Comparison of ENCODE assay signal across 8 mouse cellular contexts in the genomic region with DNA sequence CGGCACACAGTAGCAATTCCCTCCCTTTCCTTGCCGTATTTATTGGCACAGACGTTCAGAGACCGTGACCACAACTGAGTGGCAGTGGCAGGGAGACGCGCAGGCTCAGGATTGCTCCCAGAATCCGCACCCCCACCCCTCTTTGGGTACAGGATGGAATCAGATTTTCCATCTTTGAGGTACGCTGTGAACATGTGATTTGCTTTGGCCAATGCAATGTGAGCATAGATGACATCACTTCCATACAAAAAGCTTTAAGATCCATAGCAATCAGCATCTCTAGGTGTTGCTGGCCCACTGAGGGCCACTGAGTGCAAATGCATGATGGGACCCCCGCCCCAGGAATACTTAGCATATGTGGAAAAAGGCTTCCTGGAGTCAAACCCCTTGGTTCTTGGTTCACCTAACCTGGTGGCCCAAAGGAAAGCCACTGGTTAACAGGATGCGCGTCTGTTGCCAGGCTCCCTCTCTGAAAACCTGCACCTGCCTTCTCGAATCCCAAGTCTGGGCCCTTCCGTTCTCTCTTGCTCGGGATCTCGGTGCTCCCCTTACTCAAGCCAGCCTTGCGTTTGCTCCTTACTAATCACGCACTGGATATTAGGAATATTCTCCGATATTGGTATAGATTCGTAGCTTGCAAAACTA. TPM values are rescaled to one million over a fixed set of nuclear protein-coding genes. Genes with fewer than 3 reads are reported as not detected.
A peak's percentile ranks its signal among the peaks of the same experiment; 100 is the strongest.
DNase-seq lines count a peak whose midpoint lies in the region; ATAC-seq and TF ChIP-seq lines count a peak whose summit lies in the region.

No protein-coding gene starts in this region.

- TF ChIP-seq CTCF in spleen, adult 2 months (IDR thresholded peaks at IDR 0.05; ENCODE audit: extremely low read depth, insufficient read depth, insufficient read length, insufficient replicate concordance): no peak

- H3K4me3 ChIP-seq in spleen, adult 2 months (ENCODE audit: extremely low read depth, insufficient read depth, insufficient read length): peak overlapping the region; percentile 7; the same call in 1 of the 2 replicates
- H3K4me3 ChIP-seq in heart, embryonic 16.5 days (ENCODE audit: low read length): peak overlapping the region; percentile 50
- H3K4me3 ChIP-seq in neural tube, embryonic 12.5 days: peak overlapping the region; percentile 45

- peak overlapping the region; percentile 53 for H3K9ac ChIP-seq in heart, embryonic 16.5 days (ENCODE audit: low read length)
- H3K9ac ChIP-seq in neural tube, embryonic 12.5 days: 0 out of 2 replicates have a peak overlapping the region, but pooled peaks have one; percentile 65

- peaks cover 7% of the 10 kb centered on the region; the same call in 1 of the 2 replicates for H3K4me1 ChIP-seq in spleen, adult 2 months (ENCODE audit: control insufficient read depth, insufficient read depth, insufficient read length)
- H3K4me1 ChIP-seq in heart, embryonic 16.5 days (ENCODE audit: control insufficient read depth, insufficient read depth, low read length): peaks cover 23% of the 10 kb centered on the region
- 0 out of 2 replicates have a peak, but pooled peaks cover 5% of the 10 kb centered on the region for H3K4me1 ChIP-seq in neural tube, embryonic 12.5 days

- no peaks in the 10 kb centered on the region for H3K27me3 ChIP-seq in spleen, adult 2 months (ENCODE audit: control insufficient read depth, insufficient read depth, low read length)
- no peaks in the 10 kb centered on the region for H3K27me3 ChIP-seq in heart, embryonic 16.5 days (ENCODE audit: control insufficient read depth, insufficient read depth, low read length)
- no peaks in the 10 kb centered on the region for H3K27me3 ChIP-seq in neural tube, embryonic 12.5 days (replicated peaks)

- no peak for DNase-seq in spleen, adult 2 months (ENCODE audit: low read depth in 1 of 2, low spot score in 2 of 2)
- DNase-seq in spleen, postnatal 14 days (ENCODE audit: low spot score in 2 of 2): no peak
- DNase-seq in cerebellum, adult 9-11 months: peak; percentile 69
- DNase-seq in left cerebral cortex, postnatal 10 days (ENCODE audit: extremely low spot score in 1 of 2, low spot score in 2 of 2): peak; percentile 72 to 82
- DNase-seq in gastrocnemius, postnatal 36 days: no peak
- no peak for DNase-seq in spleen, adult 18-20 months

- intact Hi-C loops in left cerebral cortex, postnatal 10 days (cut with DNase I): loop anchor here (2.0 kb wide), 1 partner anchor 50 kb away; no protein-coding TSS in a partner anchor
- intact Hi-C loops in gastrocnemius, postnatal 36 days (cut with DNase I): loop anchor here (2.0 to 10.0 kb wide), 2 partner anchors 52 to 128 kb away; no protein-coding TSS in a partner anchor

- WGBS in spleen, adult 2 months: 38% methylated on average over 19 of the region's 19 CpGs
- WGBS in heart, embryonic 16.5 days: 27% methylated on average over 19 of the region's 19 CpGs
- WGBS in neural tube, embryonic 12.5 days: 29% methylated on average over 19 of the region's 19 CpGs

- H3K36me3 ChIP-seq in spleen, adult 2 months (ENCODE audit: control insufficient read depth, insufficient read depth, low read length): peaks cover 2% of the 10 kb centered on the region
- no peaks in the 10 kb centered on the region for H3K36me3 ChIP-seq in heart, embryonic 16.5 days (ENCODE audit: control insufficient read depth, insufficient read depth)
- no peaks in the 10 kb centered on the region for H3K36me3 ChIP-seq in neural tube, embryonic 12.5 days

- ATAC-seq in heart, embryonic 16.5 days (replicated peaks; ENCODE audit: extremely low read depth, insufficient read depth, low FRiP score): no peak
- peak; percentile 42 for ATAC-seq in neural tube, embryonic 12.5 days (ENCODE audit: low FRiP score, low read depth)

- H3K9me3 ChIP-seq in heart, embryonic 16.5 days (replicated peaks; ENCODE audit: control insufficient read depth, low read length): no peaks in the 10 kb centered on the region
- H3K9me3 ChIP-seq in neural tube, embryonic 12.5 days: no peaks in the 10 kb centered on the region

- H3K27ac ChIP-seq in spleen, adult 2 months (ENCODE audit: insufficient read depth, low read length): no peak overlapping the region
- no peak overlapping the region for H3K27ac ChIP-seq in heart, embryonic 16.5 days (ENCODE audit: low read length)
- peak overlapping the region; percentile 57; the same call in 1 of the 2 replicates for H3K27ac ChIP-seq in neural tube, embryonic 12.5 days

- peak overlapping the region; percentile 63 for H3K4me2 ChIP-seq in heart, embryonic 16.5 days (ENCODE audit: low read depth, low read length)
- peak overlapping the region; percentile 61 for H3K4me2 ChIP-seq in neural tube, embryonic 12.5 days (replicated peaks)

- TF ChIP-seq POLR2A in spleen, adult 2 months (IDR thresholded peaks at IDR 0.05; ENCODE audit: low read depth, low read length): no peak

RNA-seq across cellular contexts. Expression of a gene that starts 8.7 kb away (rescaled TPM):
- polyA plus RNA-seq in spleen, adult 2 months (2012; rRNA removed): 99.9 and 104 TPM in 2 replicates
- 25.1 and 40.7 TPM in 2 replicates for polyA plus RNA-seq in heart, embryonic 16.5 days (2015; fragmentation: Nextera tagmentation; extraction: Ambion mirVana)
- total RNA-seq in left cerebral cortex, postnatal 10 days (2021): 1 to 10 TPM; 4.4 to 4.7 TPM
- 5.5 and 5.8 TPM in 2 replicates for polyA plus RNA-seq in neural tube, embryonic 12.5 days (2016; fragmentation: Nextera tagmentation; extraction: Ambion mirVana)
- 1 to 10 TPM; 2.7 to 4.7 TPM for total RNA-seq in gastrocnemius, postnatal 36 days (2021)

RNA-seq across cellular contexts. Expression of a gene that starts 48.3 kb away (rescaled TPM):
- 24.4 and 33.6 TPM in 2 replicates for polyA plus RNA-seq in spleen, adult 2 months (2012; rRNA removed)
- 57.0 and 59.0 TPM in 2 replicates for polyA plus RNA-seq in heart, embryonic 16.5 days (2015; fragmentation: Nextera tagmentation; extraction: Ambion mirVana)
- 100 to 1,000 TPM; 271 to 289 TPM for total RNA-seq in left cerebral cortex, postnatal 10 days (2021)
- polyA plus RNA-seq in neural tube, embryonic 12.5 days (2016; fragmentation: Nextera tagmentation; extraction: Ambion mirVana): 32.8 and 36.6 TPM in 2 replicates
- 10 to 100 TPM; 10.4 to 12.7 TPM for total RNA-seq in gastrocnemius, postnatal 36 days (2021)

RNA-seq across cellular contexts. Expression of a gene that starts 48.7 kb away (rescaled TPM):
- 0.13 and 0.68 TPM in 2 replicates for polyA plus RNA-seq in spleen, adult 2 months (2012; rRNA removed)
- not detected in 2 replicates for polyA plus RNA-seq in heart, embryonic 16.5 days (2015; fragmentation: Nextera tagmentation; extraction: Ambion mirVana)
- total RNA-seq in left cerebral cortex, postnatal 10 days (2021): 10 to 100 TPM; 12.5 to 12.9 TPM
- polyA plus RNA-seq in neural tube, embryonic 12.5 days (2016; fragmentation: Nextera tagmentation; extraction: Ambion mirVana): 0.31 and 1.0 TPM in 2 replicates
- under 1 TPM in 1 of 2 experiments, not detected in 1; 0.26 TPM for total RNA-seq in gastrocnemius, postnatal 36 days (2021)

Comparison
In these comparisons a context has a peak if more than half of its experiments do, and no peak if none do; other contexts are left out.
1. DNase-seq: peak in cerebellum, adult 9-11 months (single experiment) and left cerebral cortex, postnatal 10 days (2 of 2); none in spleen, adult 2 months (0 of 2), spleen, postnatal 14 days (0 of 2), gastrocnemius, postnatal 36 days (0 of 2) and spleen, adult 18-20 months (0 of 2).
2. Peak in every context shown above with its lines, with median percentiles within 50 percentile points of each other: H3K4me3 ChIP-seq.